Mouse (Mus musculus) urinary bladder, postnatal 14 days (tissue): Measurements from ENCODE around the gene Slc43a2.
"Not testable (repeated sequence)": the region's sequence is repeated elsewhere in the genome, so short reads cannot be mapped to it uniquely, and the experiment has no call there.

Experiments
- DNase-seq: peaks from one replicate; pipeline ENCODE4 v3.0.0; 2021; ENCODE audit warnings: low spot score

The Slc43a2 gene

DNA sequence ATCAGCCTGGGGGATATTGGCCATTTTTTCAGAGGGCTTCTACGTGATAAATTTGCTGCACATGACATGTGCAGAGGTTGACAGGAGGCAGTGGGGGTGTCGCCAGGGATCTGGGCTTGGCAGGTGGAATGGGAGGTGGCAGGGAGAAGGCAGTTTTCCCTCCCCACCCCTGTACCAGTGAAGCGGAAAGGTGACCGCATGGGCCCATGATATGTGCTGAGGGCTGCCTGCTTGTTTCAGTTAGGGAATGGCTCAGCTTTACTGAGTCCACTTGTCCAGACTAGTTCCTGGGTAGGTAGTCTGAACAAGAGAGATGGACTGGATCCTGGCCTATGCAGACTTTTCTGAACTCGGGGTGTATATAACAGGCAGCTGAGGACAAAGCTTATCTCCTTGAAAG is 19.8 kb downstream of the Slc43a2 start:
- no peak for DNase-seq

GRCm38 (mm10) chr11:75551961-75552441 is 20.5 kb downstream of the Slc43a2 start:
- DNase-seq: peak; percentile 62

DNA sequence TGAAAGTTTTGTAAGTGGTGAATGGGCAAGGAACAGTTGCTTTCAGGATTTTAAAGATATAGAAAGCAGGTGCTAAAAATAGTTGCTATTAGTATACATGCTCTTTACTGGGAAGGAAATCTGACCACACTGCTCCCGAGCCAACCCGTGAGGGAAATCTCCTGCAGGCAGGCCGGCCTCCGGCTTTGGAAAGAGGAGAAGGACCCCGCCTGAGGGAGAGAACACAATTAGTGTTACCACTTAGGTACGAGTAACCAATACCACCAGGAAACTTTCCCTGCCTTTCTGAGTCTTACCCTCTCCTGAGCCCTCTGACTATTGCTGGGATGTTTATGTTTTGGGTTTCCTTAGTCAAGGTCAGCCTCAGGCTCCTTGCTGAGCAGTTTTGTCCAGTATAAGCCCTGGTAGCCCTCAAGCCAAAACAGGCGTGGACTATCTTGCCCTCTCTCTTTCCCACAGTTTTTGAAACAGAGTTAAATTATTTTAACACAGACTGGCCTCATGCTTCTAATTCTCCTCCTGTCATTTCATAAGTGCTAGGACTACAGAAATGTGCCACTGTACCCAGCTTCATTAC is 21.5 kb downstream of the Slc43a2 start:
- no peak for DNase-seq

DNA sequence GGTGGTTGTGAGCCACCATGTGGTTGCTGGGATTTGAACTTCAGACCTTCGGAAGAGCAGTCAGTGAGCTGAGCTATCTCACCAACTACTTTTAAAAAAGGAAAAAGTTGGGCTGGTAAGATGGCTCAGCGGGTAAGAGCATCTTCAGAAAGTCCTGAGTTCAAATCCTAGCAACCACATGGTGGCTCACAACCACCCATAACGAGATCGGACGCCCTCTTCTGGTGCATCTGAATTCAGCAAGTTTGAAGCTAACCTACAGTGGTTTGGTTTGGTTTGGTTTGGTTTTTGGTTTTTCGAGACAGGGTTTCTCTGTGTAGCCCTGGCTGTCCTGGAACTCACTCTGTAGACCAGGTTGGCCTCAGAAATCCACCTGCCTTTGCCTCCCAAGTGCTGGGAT is 24.5 kb downstream of the Slc43a2 start:
- DNase-seq: not testable (repeated sequence)

- DNase-seq: no peak
These were observed 25.6 kb downstream of the Slc43a2 start for GRCm38 (mm10) chr11:75557142-75557541.

- DNase-seq: no peak
These were observed 26.6 kb downstream of the Slc43a2 start for GRCm38 (mm10) chr11:75558101-75558500.

- DNase-seq: no peak
These were observed 28.5 kb downstream of the Slc43a2 start for GRCm38 (mm10) chr11:75559870-75560504.

GRCm38 (mm10) chr11:75560530-75561409 is 29.3 kb downstream of the Slc43a2 start:
- no peak for DNase-seq

DNA sequence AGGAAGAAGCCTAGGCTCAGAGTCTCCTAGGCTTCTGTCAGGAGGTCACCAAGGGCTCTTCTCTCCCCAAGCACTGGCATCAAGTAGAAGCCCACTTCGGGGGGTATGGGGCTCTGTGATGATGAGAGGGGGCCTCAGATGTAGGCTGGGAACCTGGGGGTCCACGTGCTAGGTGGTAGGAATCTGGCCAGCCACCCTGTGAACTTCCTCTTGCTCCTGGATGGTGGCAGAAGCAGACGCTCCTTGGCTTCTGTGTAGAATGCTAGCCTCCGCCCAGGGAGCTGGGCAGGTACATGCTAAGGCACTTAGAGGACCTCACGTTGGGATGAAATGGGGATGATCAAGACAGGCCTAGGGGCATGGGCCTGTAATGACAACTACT is 29.9 kb downstream of the Slc43a2 start:
- no peak for DNase-seq

DNA sequence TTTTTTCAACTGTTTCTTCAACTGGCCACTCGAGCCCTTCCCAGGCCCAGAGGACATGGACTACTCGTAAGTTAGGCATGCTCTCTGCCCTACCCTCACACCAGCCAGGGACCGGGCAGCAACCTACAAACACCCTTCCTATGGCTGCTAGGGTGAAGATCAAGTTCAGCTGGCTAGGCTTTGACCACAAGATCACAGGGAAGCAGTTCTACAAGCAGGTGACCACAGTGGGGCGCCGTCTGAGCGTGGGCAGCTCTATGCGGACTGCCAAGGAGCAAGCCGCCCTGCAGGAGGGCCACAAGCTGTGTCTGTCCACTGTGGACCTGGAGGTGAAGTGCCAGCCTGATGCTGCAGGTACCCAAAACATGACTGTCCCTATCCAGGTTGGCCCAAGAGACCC is 31.3 kb downstream of the Slc43a2 start:
- DNase-seq: no peak

DNA sequence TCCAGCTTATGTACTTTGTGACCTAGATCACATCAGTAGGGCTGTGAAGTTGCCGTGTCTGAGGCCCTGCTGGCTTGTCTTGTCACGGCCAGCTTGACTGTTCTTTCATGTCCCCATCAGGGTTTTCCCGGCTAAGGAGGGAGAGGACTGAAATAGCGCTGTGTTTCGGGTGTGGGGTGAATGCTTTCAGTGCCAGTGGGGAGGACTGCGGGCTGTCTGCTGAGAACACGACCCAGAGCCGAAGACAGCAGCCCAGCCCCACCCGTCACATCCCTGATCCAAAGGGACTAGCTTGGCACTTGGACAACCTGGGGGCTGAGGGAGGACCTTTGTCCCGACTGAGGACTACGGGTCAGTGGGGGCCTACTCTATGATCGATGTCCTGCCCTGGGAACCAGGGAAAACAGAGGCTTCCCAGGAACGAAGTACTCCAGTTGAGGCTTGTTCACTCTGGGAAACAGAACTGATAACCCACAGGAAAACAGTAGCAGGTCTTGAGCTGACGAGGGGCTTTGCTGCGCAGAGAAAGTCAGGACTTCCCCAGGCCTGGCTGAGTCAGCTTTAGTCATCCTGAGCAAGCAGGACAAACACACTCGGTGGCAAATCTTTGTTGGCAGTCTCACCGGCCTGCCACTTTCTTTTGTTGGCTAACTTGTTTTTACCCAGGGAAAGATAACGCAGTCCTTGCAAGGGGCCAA is 32.5 kb downstream of the Slc43a2 start:
- DNase-seq: peak; percentile 81

GRCm38 (mm10) chr11:75565849-75566248 is 34.4 kb downstream of the Slc43a2 start:
- peak; percentile 47 for DNase-seq

DNA sequence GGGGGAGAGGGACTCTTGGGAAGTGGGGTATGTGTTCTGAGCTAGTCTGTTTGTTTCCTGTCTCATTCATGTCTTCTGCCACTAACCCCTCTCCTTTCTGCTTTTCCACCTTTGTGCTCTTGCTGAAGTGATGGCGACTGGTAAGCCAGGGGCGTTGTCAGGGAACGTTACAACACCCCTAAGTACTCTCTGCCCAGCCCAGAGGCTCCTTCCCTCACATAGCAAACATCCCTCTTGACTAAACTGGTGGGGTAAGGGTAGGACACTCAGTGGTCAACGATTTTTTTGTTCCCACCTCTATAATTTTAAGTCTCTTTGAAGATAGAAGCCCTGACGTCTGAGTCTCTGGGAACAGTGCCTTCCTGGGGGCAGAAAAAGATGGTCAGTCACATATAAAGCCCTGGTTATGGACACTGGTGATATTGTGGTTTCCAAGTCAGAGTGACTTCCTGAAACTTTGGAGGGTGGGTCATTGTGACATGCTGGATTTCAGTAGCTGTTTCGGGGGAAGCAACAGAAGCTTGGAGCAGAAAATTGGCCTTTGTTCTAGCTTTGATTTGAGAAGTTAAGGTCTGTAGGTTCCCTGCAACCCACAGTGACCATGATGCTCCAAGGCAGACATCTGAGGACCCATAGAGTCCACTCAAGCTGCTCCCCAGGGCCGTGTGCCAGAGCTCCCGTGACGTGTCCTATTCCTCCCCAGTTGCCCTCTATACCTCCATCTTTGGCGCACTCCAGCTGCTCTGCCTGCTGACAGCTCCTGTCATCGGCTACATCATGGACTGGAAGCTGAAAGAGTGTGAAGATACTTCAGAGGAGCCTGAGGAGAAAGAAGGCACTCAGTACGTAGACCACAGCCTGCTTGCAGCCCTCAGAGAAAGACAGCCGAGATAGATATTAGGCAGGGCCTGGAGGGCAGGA is 35.0 kb downstream of the Slc43a2 start:
- DNase-seq: no peak

DNA sequence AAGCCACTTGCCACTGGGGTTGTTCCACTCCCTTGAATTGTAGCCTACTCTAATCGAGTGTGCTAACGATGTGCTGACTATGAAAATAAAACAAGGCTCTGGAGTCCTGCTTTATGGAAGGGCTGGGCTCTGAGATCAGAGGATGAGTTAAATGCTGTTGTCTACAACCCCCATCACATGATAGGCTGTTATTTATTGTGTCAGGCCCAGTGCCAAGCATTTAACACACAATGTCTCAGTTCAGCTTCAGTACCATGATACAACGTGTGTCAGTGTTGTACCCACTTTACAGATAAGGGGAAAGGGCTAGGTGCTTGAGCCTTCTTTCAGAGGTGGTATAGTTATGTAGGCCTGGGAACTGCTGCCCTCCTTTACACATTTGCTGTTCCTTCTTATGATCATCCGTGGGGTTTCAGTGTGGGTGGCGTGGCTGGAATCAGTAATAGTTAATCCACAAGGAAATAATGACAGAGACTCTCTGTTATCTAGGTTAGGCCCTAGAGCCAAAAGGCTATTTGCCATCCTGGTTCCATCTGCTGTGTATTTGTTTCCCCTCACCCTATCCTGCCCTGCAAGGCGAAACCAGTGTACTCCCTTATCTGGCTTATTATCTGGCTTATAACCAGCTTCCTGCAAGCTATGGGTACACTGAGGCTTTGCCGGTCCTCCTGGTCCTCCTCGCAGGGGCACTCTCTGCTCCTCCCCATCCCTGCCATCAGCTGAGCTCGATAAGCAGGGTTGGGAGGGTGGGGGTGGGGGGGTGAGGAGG is 36.0 kb downstream of the Slc43a2 start:
- no peak for DNase-seq

DNA sequence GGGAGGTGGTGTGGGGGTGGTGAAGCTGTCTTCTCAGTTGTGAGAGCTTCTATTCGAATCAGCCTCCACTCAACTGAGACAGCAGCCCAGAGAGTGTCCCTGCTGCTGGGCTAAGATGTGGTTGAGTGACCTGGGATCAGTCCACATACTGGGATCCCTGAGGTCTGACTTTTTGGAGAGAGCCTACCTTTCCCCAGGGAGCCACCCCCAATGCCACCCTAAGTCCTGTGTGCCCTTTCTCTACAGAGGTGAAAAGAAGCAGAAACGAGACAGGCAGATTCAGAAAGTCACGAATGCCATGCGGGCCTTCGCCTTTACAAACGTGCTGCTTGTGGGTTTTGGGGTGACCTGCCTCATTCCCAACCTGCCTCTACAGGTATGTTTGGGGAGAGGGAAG is 36.6 kb downstream of the Slc43a2 start:
- DNase-seq: no peak

- DNase-seq: no peak
These were observed 37.5 kb downstream of the Slc43a2 start for GRCm38 (mm10) chr11:75568962-75569361.

DNA sequence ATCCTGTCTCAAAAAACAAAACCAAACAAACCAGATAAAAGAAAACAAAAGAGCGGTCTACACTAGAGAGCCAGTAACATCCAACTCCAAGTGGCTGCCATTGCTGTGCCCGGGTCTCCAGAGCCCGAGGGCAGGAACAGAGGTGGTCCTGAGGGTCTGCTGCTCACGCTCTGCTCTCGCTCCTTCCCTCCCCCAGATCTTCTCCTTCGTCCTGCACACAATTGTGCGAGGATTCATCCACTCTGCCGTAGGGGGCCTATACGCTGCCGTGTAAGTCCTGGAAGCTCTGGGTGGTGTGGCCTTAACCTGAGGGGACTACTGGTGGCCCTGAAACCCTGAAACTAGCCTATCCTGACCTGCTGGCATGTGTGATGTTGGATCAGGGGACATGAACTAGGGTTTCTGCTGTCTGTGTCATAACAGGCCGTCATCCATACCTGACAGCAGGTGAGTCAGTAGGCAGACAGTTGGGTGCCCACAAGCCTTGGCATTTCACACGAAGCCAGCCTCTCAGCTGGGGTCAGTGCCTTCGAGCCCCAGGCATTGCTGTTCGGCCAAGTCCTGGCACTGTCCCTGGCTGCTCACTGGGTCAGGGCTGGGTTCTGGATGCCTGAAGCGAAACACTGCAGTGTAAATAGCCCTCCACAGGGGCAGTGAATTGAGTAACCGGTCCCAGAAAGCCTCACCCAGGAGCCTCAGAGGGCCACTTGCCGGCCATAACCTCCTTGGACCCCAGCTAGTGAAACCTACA is 39.1 kb downstream of the Slc43a2 start:
- DNase-seq: no peak

DNA sequence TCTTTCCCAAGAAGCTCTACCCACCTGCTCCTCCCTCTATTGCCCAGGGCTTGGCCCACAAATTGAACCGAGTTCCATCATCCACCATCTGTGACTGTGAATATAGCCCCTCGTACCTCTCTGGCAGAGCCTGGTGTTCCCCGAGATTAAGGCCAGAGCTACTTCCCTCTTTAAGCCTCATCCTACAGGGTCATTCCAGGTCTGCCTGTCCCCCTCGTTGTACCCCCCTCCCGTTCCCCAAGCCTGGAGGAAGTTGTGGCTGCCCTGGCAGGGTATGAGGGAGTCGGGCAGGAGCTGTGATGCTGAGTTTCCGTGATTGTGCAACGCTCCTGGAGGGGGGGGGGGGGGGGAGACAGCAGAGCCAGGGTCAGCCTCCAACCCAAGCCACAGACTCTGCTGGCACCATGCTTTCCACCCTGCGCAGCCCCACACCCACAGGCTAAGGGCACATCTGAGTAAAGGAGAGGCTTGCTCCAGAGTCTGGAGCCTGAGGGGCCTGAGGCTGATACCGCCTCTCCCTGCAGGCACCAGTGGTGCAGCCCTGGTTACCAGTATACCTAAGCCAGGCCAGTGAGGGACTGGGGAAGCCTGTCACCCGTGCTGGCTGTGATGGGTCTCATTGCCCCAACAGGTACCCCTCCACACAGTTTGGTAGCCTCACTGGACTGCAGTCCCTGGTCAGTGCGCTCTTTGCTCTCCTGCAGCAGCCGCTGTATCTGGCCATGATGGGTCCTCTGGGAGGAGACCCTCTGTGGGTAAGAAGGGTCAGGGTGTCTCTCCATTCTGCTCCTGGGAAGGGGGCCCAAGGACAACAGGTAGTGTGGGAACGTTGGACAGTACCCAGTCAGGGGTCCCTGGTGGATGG is 39.9 kb downstream of the Slc43a2 start:
- DNase-seq: peak; percentile 24

DNA sequence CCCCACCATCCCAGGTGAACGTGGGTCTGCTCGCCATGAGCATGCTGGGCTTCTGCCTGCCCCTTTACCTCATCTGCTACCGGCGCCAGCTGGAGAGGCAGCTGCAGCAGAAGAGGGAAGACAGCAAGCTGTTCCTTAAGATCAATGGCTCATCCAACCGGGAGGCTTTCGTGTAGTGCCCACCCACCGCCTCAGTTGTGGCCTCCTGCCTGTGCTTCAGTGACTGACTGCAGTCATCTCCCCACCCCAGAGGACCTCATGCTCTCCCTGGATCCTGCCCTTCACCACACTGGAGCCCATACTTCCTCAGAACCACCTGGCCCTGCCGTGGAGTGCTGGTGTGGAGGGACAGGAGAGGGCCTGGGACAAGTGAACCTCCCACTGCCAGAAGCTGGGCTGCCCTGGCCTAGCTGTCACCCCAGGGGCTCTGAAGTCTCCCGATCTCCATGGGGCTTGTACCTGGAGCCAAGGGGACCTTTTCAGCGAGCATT is 40.9 kb downstream of the Slc43a2 start:
- no peak for DNase-seq
